ENCODE assay signal across 14 mouse cellular contexts in the genomic region with DNA sequence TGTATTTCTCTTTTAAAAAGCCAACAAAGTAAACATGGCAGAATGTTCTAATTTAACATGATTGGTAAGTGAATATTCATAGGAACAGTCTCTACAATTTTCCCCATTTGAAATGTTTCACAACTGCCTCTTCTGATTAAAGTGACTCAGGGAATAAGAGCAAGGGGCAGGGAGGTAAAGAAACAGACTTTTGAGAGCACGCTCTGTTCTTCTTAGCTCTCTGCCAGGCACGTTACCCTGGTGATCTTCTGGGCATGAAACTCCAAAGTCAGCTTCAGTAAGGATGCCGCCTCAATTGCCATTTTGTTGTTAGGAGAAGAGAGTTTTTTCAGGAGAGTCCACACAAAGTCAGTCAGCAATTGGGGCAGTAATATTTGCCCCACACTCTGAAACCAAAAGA. TPM values are rescaled to one million over a fixed set of nuclear protein-coding genes. Genes with fewer than 3 reads are reported as not detected.
A peak's percentile ranks its signal among the peaks of the same experiment; 100 is the strongest.
DNase-seq lines count a peak whose midpoint lies in the region; ATAC-seq lines count a peak whose summit lies in the region.
"Had no signal": no experiment of that assay in that cellular context is flagged by ENCODE, and none has a peak within 500 bp of the region (broad histone marks: within the 10 kb centered on the region; RNA-seq: fewer than 3 reads in every experiment).

No protein-coding gene starts in this region.

- intact Hi-C loops in heart, postnatal 25 days (cut with DNase I): no loop called here

- ATAC-seq in frontal cortex, adult (ENCODE audit: low TSS enrichment): 0 out of 2 replicates have a peak, but pooled peaks have one; percentile 27
- ATAC-seq: forebrain, embryonic 16.5 days; inflammation-experienced regulatory T-cells, adult 6 months had no signal

- no peak for DNase-seq in frontal cortex, postnatal 25 days (ENCODE audit: low spot score in 2 of 2)
- DNase-seq in lung, adult 18-20 months: peak; percentile 36 to 69
- DNase-seq in lung, postnatal 4 days: no peak
- DNase-seq in testis, postnatal 14 days (ENCODE audit: low spot score): peak; percentile 7
- DNase-seq in testis, postnatal 10 days (ENCODE audit: low spot score): no peak
- DNase-seq in heart, postnatal 25 days (ENCODE audit: low spot score): no peak
- DNase-seq: gastrocnemius, adult 2 months; kidney, adult 8-10 months; kidney, postnatal 25 days; thymus, adult 2 months had no signal

RNA-seq across cellular contexts. Expression of a gene that starts 25.1 kb away (rescaled TPM):
- not detected for total RNA-seq in heart, postnatal 25 days (2021)
- total RNA-seq: adrenal gland, adult 18-20 months; gastrocnemius, adult 2 months had no signal

Comparison
In these comparisons a context has a peak if more than half of its experiments do, and no peak if none do; other contexts are left out.
1. DNase-seq: peak in lung, adult 18-20 months (2 of 2) and testis, postnatal 14 days (single experiment); none in frontal cortex, postnatal 25 days (0 of 2), lung, postnatal 4 days (0 of 2), testis, postnatal 10 days (single experiment) and heart, postnatal 25 days (single experiment).